Mouse (Mus musculus) megakaryocyte, adult 5-6 weeks (primary cell): ENCODE measurements at regions not wholly inside any gene's neighbourhood (a gene's known extent, or its start where the extent isn't known, plus 50 kb on each side); places are given as distances from the start of the nearest gene placed in this dataset.
A peak's percentile ranks its signal among the peaks of the same experiment; 100 is the strongest.

ENCODE experiments used
- ATAC-seq: 2 replicates; pipeline ENCODE4 v1.8.0; 2016; ENCODE audit warnings: mild to moderate bottlenecking, inconsistent platforms; ENCODE audit not compliant: poor library complexity, severe bottlenecking

- no peak for ATAC-seq
Measured at GRCm38 (mm10) chr11:111791267-111791926, 725.4 kb downstream of the Kcnj2 start.

GRCm38 (mm10) chr11:111801033-111801432, 735.1 kb downstream of the Kcnj2 start:
- peak; percentile 66 for ATAC-seq

DNA sequence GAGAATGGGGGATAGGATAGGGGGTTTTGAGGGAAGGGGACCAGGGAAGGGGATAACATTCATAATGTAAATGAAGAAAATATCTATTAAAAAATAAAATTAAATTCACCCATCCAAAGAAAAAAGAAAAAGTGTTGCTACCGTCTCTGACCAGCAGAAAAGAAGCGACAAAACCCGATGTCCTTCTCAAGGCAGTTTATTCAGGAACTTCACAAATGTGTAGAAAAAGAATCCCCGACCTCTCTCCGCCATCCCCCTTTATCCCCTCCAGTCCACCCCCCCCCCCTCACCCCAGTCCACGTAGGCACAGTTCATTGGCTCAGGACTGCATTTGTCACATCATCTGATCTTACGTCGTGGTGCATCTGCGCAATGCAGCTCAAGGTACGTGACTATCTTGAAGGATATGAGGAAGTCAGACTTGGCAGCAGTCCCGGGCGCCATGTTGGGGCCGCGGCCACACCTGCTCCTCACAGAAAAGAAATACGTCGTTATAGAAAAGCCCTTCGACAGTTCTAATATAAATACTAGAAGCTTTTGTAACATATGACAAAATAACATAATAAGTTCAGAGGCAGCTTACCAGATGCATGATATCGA, 750.3 kb downstream of the Kcnj2 start:
- ATAC-seq: no peak

DNA sequence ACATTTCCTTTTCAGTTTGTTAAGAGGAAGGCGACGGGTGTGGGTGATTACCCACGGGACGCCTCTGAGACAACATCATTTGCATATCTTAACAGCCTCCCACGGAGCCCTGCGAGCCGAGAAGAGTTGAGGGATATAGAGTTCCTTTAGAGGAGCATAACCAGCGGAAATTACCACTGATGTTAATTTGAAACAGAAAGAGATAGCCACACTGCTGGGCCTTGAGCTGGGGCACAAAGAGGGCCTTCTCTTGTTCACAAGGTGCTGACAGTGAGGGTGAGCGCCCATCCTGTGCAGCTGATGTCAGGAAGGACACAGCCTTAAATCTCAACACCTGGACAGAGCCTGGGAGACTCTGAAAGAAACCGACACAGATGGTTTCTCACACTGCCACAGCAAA, 752.2 kb downstream of the Kcnj2 start:
- ATAC-seq: no peak

GRCm38 (mm10) chr11:111820356-111820755, 754.4 kb downstream of the Kcnj2 start:
- no peak for ATAC-seq

DNA sequence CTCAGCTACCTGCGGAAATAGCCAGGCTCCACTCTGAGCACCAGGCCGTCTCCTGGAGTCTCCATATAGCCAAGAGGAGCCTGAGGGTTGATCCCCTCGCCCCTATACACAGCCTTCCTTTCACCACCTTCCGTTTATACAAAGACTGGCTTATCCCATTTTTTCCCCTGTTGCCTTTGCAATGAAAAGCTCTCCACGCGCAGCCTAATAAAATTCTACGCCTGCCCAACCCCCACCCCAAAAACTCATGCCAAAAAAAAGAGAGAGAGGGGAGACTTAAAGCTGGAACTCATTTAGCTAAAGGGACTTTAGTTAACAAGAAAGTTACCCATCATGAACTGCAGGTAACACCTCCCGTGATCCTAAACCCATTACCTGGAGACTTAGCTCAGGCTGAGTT, 762.5 kb downstream of the Kcnj2 start:
- no peak for ATAC-seq

DNA sequence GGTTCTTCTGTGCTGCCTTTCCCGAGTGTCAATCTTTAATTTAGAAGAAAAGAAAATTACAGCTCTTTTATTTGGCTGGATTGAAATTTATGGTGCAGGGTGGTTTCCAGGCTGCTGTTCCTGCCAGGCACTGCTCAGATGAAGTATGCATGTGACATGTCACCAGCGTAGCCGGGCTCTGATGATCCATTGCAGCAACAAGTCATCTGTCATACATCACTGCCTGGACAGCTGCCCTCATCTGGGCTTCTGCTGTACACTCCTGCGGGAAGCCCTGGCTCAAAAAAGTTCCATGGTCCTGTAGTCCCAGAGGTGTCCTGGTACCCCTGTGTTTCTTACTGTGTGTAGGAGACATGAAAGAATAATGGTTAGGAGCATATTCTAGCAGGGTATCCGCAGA, 773.0 kb downstream of the Kcnj2 start:
- no peak for ATAC-seq

DNA sequence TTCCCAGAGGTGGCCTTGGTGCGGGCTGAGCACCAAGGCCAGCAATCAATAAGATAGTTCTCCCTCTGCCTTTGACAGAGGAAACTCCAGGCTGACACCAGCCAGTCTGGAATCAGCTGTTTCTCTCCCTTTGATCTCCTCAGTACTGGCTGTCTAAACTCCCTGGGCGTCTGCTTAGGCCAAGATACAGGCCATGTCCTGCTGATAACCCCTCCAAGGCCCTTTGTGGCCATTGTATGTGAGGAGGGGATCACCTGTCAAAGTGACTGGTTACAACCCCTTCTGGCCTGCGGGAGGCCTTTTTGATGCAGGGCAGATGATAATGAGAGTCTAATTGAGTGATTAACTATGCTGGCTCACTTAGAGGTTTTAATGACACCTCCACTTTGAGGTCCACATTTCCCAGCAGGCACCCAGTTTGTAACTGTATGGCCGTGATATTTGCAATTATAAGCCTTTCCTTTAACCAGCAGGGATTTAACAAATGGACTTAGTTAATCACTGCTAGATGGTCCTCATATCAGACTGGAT, 777.8 kb downstream of the Kcnj2 start:
- ATAC-seq: no peak

- no peak for ATAC-seq
Measured at GRCm38 (mm10) chr11:111844382-111845027, 778.5 kb downstream of the Kcnj2 start.

DNA sequence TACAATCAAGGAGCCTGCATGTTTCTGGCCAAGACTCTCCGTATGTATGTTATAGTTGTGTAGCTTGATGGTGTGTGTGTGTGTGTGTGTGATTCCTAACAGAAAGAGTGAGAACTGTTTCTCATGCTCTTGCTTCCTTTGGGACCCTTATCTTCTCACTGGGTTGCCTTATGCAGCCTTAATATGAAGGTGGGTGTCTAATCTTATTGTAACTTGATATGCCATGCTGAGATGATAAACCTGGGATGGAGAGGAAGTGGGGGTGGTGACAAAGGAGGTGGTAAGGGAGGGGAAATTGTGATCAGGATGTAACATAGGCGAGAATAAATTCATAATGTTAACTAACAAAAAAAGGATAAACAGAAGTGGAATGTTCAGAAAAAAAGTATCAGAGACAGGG, 791.3 kb downstream of the Kcnj2 start:
- no peak for ATAC-seq

DNA sequence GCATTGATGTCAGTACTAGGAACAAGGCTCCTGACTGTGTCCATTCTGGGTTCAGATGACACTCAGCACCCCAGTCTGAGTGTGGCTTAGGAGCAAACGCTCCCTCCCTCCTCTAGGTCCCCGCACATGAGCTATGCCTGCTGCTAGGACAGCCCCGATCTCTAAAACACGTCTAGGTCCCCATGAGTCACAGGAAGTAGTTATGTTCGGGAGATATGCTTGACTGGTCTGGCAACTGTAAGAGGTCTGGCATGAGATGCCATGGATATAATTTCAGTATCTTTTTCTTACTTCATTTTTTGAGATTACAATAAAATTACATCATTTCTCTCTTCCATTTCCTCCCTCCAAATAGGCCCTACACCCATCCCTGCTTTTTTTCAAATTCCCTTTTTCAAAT, 792.1 kb downstream of the Kcnj2 start:
- no peak for ATAC-seq

- no peak for ATAC-seq
Measured at GRCm38 (mm10) chr11:111865143-111865542, 799.2 kb downstream of the Kcnj2 start.

DNA sequence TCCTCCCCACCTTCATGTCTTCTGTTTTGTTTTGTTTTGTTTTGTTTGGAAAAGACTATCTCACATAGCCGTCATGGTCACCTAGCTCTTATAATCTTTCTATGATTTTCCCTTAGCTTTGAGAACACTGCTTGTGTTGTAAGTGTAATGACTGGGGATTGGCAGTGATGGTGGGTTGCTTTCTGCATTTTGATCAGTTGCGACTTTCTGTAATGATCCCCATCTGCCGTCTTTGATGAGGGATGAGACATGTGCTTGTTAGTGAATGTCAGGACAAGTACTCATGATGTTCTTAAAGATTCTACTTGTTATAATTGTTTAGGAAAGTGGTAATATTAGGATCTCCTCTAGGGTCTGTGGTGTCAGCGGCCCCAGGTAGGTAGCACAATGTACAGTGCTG, 809.4 kb downstream of the Kcnj2 start:
- no peak for ATAC-seq

- ATAC-seq: no peak
Measured at GRCm38 (mm10) chr11:111880146-111880545, 814.2 kb downstream of the Kcnj2 start.

- ATAC-seq: no peak
Measured at GRCm38 (mm10) chr11:111890026-111890425, 824.1 kb downstream of the Kcnj2 start.

- ATAC-seq: no peak
Measured at GRCm38 (mm10) chr11:111893861-111894260, 827.9 kb downstream of the Kcnj2 start.

GRCm38 (mm10) chr11:111895221-111896200, 829.5 kb downstream of the Kcnj2 start:
- ATAC-seq: no peak

GRCm38 (mm10) chr11:111897001-111897400, 831.0 kb downstream of the Kcnj2 start:
- ATAC-seq: no peak

DNA sequence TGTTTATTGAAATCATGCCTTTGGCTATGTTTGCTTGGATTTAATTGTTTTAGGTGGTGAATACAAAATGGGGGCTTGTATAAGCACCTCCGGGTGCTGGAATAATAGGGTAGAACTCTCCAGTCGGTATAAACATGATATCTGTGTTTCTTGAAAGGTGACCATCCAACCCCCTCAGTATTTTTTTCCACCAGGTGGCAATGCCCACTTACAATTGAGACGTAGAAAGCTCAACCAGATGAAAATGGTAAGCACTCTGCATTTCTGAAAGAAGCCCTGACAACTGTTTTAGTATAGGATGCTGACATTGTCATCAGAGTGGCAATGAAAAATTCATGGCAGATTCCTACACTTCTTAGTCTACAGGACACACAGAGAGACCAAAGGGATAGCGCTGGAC, 838.1 kb downstream of the Kcnj2 start:
- no peak for ATAC-seq

DNA sequence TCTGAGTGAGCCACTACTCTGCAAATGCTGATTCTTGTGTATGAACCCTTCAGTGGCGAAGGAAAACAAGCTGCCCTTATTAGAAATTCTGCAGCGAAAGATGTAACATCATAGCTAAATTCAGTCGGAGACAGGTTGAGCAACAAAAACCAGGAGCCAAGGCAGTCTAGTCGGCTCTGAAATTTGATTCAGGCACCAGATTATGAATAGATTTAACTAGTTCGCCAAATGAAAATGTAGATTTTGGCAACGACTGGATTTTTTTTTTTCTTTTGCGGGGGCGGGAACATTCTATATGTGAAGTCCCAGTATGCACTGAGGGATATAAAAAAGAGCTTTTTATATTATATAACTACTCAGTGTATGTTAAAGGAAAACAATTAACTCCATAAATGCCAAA, 847.9 kb downstream of the Kcnj2 start:
- no peak for ATAC-seq

- ATAC-seq: no peak
Measured at GRCm38 (mm10) chr11:111926336-111926735, 855.7 kb upstream of the Sox9 start.
